Mouse (Mus musculus) small intestine, adult 2 months (tissue): ENCODE results near the gene Cd300ld5.
"Not testable (repeated sequence)": the region's sequence is repeated elsewhere in the genome, so short reads cannot be mapped to it uniquely, and the experiment has no call there.

Source experiments
- CTCF ChIP-seq: fragments of 200-500 bp; IDR thresholded peaks from 2 replicates; pipeline ENCODE4 v1.5.1; 2012; ENCODE audit warnings: low read depth, mild to moderate bottlenecking, control low read depth, inconsistent platforms, low read length, moderate library complexity, mixed read lengths; ENCODE audit not compliant: insufficient replicate concordance, insufficient read length; ENCODE audit errors: extremely low read depth
- POLR2A ChIP-seq: fragments of 200-500 bp; IDR thresholded peaks from 2 replicates; pipeline ENCODE4 v1.6.1; 2012; ENCODE audit warnings: low read depth, mild to moderate bottlenecking, control low read depth, inconsistent platforms, low read length, moderate library complexity

GRCm38 (mm10) chr11:115016093-115016492 lies 21.5 kb downstream of the Cd300ld5 start, which contains the start of gene Cd300ld2:
- TF ChIP-seq POLR2A, CTCF: not testable (repeated sequence)
